Mouse (Mus musculus): Measurements from ENCODE around the gene Lyplal1. TPM values are rescaled to one million over a fixed set of nuclear protein-coding genes. Genes with fewer than 3 reads are reported as not detected.

Gene Lyplal1
- polyA plus RNA-seq, 1 experiment from 2014 or later, result 7.6 TPM

DNA sequence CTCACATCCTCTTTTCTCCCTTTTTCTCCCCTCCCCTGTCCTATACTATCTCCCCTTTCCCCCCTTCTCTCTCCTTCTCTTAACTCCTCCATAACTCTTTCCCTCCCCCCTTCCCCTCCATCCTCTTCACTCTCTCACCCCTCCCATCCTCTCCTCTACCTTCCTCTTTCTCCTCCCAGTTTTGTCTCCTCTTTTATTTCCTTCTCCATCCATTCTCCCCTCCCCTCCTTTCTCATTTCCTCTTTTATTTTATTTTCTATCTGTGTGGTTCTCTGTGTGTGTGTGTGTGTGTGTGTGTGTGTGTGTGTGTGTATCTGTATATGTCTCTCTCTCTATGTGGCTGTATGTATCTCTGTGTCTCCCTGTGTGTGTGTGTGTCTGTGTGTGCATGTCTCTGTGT is 6.6 kb upstream of the Lyplal1 start:
- Histone ChIP-seq H3K27me3 (no peaks in the 10 kb centered on the region), H3K36me3 (replicated peaks) (no peaks in the 10 kb centered on the region), H3K9me3 (replicated peaks) (no peaks in the 10 kb centered on the region), H3K4me2 (no peak overlapping the region), H3K27ac (replicated peaks) (no peak overlapping the region), H3K9ac (no peak overlapping the region), H3K4me1 (replicated peaks) (no peaks in the 10 kb centered on the region), H3K4me3 (replicated peaks) (no peak overlapping the region)
- no peak for ATAC-seq (ENCODE audit: insufficient read depth)

DNA sequence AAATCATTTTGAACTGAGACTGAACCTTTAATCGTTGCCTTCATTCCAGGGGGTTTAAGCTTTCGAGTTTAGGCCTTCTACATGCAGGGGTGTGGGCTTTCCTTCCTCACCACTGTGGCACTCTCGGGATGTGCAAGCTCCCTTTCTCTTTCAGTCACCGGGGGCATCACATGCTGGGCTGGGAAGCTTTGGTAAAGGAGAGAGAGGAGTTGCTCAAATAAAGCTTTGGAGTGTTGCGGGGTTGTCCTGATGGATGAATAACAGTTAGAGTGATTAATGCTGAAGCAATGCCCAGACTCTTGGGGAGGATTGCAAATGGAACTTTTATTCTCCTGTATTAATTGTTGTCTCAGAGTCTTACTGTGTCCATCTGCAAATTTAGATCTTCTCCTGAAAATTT is 2.7 kb upstream of the Lyplal1 start:
- no peak overlapping the region for H3K4me2 ChIP-seq
- no peak overlapping the region for H3K27ac ChIP-seq (replicated peaks)
- 52% methylated on average over 5 of the region's 5 CpGs for WGBS (ENCODE audit: insufficient replicate concordance)
- ATAC-seq (ENCODE audit: insufficient read depth), result no peak
- no peak overlapping the region for H3K4me3 ChIP-seq (replicated peaks)
- H3K27me3 ChIP-seq, result no peaks in the 10 kb centered on the region
- no peaks in the 10 kb centered on the region for H3K36me3 ChIP-seq (replicated peaks)
- no peak overlapping the region for H3K9ac ChIP-seq
- peaks cover 6% of the 10 kb centered on the region for H3K4me1 ChIP-seq (replicated peaks)
- no peaks in the 10 kb centered on the region for H3K9me3 ChIP-seq (replicated peaks)

DNA sequence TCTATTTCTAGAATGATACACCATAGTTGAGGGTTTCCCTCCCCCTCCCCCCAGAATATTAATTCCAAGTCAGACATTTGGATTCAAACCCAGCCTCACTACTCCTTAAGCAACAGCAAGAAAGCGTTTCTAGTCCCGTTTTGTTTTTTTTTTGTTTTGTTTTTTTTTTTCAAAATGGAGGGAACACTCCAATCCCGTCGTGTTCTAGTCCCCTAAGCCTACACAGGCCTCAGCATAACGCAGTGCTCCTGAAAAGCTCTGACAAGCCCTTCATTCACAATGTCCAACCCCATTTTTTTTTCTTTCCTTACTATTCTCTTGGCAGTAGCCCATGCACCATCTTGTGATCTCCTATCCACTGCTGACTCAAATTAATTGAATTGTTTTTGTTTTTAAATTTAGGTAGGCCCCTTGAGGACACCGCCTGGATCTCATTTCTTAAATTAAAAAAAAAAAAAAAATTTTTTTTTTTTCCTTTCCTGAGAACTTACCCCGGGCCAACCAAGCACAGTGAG is 967 bp downstream of the Lyplal1 start:
- WGBS (ENCODE audit: insufficient replicate concordance), result 60% methylated on average over 7 of the region's 7 CpGs
- ATAC-seq (ENCODE audit: insufficient read depth), result no peak
- H3K9ac ChIP-seq, result no peak overlapping the region
- no peak overlapping the region for H3K27ac ChIP-seq (replicated peaks)
- H3K4me2 ChIP-seq, result peak overlapping the region; percentile 75
- H3K4me1 ChIP-seq (replicated peaks), result peaks cover 6% of the 10 kb centered on the region
- H3K36me3 ChIP-seq (replicated peaks), result no peaks in the 10 kb centered on the region
- no peaks in the 10 kb centered on the region for H3K9me3 ChIP-seq (replicated peaks)
- H3K27me3 ChIP-seq, result no peaks in the 10 kb centered on the region
- 0 out of 2 replicates have a peak overlapping the region, but pooled peaks have one; percentile 69 for H3K4me3 ChIP-seq (replicated peaks)

DNA sequence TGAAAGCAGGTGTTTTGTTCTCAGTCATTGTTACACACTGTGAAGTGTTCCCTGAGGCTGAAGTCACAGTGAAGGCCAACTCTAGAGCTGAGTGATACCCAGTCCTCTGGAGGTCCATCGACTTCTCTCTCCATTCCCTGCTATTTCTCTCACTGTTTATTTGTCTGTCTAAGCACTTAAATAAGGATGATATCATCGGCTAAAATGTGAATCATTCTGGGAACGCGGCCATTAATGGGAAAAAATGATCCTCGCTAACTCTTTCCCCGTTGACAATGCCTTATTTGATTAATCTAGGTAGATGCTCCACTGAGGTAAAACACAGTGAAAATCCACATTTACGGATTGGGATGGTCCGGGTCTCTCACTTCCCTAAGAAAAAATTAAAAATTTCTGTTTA is 14.8 kb downstream of the Lyplal1 start:
- no peaks in the 10 kb centered on the region for H3K27me3 ChIP-seq
- WGBS (ENCODE audit: insufficient replicate concordance), result 75% methylated on average over 8 of the region's 8 CpGs
- H3K36me3 ChIP-seq (replicated peaks), result no peaks in the 10 kb centered on the region
- H3K4me2 ChIP-seq, result no peak overlapping the region
- H3K9me3 ChIP-seq (replicated peaks), result no peaks in the 10 kb centered on the region
- H3K4me1 ChIP-seq (replicated peaks), result no peaks in the 10 kb centered on the region
- no peak overlapping the region for H3K9ac ChIP-seq
- no peak overlapping the region for H3K27ac ChIP-seq (replicated peaks)
- no peak overlapping the region for H3K4me3 ChIP-seq (replicated peaks)
- ATAC-seq (ENCODE audit: insufficient read depth), result no peak

DNA sequence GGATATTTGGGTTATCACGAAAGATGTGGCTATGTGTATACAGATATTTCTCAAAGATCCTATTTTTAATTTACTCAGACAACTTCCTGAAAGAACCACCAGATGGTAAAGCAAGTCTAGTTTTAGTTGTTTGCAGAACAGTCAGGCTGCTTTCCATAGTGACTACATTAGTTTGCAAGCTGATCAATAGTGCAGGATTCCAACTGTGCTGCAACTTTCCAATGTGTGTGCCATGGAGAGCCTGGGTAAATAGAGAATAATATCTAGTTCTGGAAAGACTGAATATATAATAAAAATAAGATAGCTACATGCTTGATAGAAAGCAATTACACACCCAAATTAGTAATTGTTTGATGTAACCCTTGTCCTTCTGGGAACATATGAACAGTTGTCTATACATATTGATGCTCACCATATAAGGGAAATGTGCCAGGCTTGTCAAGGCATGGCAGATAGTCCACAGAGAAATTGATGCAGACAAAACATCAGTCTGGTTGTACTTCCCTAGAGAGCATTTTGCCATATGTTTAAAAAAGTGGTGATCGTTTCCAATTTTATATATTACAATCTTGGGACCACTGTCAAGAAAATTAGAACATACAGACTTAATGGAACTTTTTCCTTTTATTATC is 50.7 kb downstream of the Lyplal1 start:
- WGBS (ENCODE audit: insufficient replicate concordance), result 54% methylated on average over 2 of the region's 2 CpGs
- H3K9me3 ChIP-seq (replicated peaks), result no peaks in the 10 kb centered on the region
- no peak overlapping the region for H3K27ac ChIP-seq (replicated peaks)
- no peak overlapping the region for H3K4me2 ChIP-seq
- H3K4me3 ChIP-seq (replicated peaks), result no peak overlapping the region
- H3K4me1 ChIP-seq (replicated peaks), result no peaks in the 10 kb centered on the region
- H3K36me3 ChIP-seq (replicated peaks), result no peaks in the 10 kb centered on the region
- H3K9ac ChIP-seq, result no peak overlapping the region
- H3K27me3 ChIP-seq, result no peaks in the 10 kb centered on the region
- no peak for ATAC-seq (ENCODE audit: insufficient read depth)

DNA sequence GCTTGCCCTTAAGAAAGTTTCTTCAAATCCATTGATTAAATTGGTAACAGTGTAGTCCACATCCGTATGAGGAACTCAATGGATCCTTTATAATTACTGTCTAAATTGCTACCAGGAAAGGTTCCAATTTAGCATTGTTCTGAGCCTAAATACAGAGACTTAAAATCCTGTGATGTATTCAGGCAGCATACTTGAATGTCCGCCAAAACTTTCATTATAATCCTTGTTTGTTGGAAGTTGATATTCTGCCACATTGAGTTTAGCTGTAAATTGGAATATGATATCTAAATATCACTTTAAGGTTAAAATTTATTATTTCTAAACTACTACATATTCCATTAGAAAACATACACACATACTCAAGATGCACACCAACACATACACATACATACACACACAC is 57.1 kb downstream of the Lyplal1 start:
- H3K27me3 ChIP-seq, result no peaks in the 10 kb centered on the region
- H3K9me3 ChIP-seq (replicated peaks), result no peaks in the 10 kb centered on the region
- H3K9ac ChIP-seq, result no peak overlapping the region
- no peak overlapping the region for H3K4me3 ChIP-seq (replicated peaks)
- no peak overlapping the region for H3K27ac ChIP-seq (replicated peaks)
- no peaks in the 10 kb centered on the region for H3K36me3 ChIP-seq (replicated peaks)
- H3K4me1 ChIP-seq (replicated peaks), result no peaks in the 10 kb centered on the region
- no peak for ATAC-seq (ENCODE audit: insufficient read depth)
- 63% methylated on average over 2 of the region's 2 CpGs for WGBS (ENCODE audit: insufficient replicate concordance)
- H3K4me2 ChIP-seq, result no peak overlapping the region

- 69% methylated on average over 7 of the region's 7 CpGs for WGBS (ENCODE audit: insufficient replicate concordance)
- no peaks in the 10 kb centered on the region for H3K36me3 ChIP-seq (replicated peaks)
- no peak overlapping the region for H3K4me2 ChIP-seq
- H3K9ac ChIP-seq, result no peak overlapping the region
- no peaks in the 10 kb centered on the region for H3K4me1 ChIP-seq (replicated peaks)
- no peak overlapping the region for H3K4me3 ChIP-seq (replicated peaks)
- no peaks in the 10 kb centered on the region for H3K27me3 ChIP-seq
- no peak overlapping the region for H3K27ac ChIP-seq (replicated peaks)
- no peaks in the 10 kb centered on the region for H3K9me3 ChIP-seq (replicated peaks)
- no peak for ATAC-seq (ENCODE audit: insufficient read depth)
Observed at GRCm38 (mm10) chr1:186054227-186054626, 62.9 kb downstream of the Lyplal1 start.

DNA sequence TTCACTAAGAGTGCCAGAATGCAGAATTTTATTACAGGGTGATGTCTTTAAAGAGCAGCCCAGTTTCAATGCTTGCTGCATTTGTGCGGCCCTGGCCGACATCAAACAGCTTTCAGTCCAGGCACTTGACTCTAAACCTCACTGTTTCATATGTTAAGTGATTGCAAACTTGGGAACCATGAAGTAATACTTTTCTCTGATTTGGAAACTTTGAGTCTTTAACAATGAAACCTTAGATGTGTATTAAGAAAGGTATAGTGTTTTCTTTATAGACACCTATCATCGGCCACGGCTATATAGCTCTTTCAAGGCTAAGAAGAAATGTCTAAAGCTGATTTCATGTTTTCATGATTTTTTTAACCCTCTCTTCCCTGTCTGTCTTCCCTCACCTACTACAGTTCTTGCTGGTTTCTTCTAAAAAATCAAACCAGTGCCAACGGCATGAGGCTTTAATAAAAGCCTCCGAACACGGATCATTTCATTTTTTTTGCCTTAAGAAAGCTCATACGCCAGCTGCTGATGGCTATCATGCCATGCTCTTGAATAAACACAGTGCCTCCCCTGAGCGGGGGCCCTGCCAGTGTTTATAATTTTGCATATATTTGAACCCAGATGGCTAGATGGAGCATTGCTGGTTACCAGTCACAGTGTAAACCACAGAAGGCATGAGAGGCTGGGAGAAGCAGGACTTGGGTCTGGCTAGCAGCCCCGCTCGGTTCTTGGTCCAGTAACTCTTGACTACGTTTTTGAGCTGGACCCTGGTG is 63.6 kb downstream of the Lyplal1 start:
- H3K4me3 ChIP-seq (replicated peaks), result no peak overlapping the region
- no peak for ATAC-seq (ENCODE audit: insufficient read depth)
- no peaks in the 10 kb centered on the region for H3K4me1 ChIP-seq (replicated peaks)
- no peaks in the 10 kb centered on the region for H3K27me3 ChIP-seq
- no peaks in the 10 kb centered on the region for H3K36me3 ChIP-seq (replicated peaks)
- no peak overlapping the region for H3K4me2 ChIP-seq
- WGBS (ENCODE audit: insufficient replicate concordance), result 69% methylated on average over 12 of the region's 12 CpGs
- no peaks in the 10 kb centered on the region for H3K9me3 ChIP-seq (replicated peaks)
- no peak overlapping the region for H3K9ac ChIP-seq
- H3K27ac ChIP-seq (replicated peaks), result no peak overlapping the region

DNA sequence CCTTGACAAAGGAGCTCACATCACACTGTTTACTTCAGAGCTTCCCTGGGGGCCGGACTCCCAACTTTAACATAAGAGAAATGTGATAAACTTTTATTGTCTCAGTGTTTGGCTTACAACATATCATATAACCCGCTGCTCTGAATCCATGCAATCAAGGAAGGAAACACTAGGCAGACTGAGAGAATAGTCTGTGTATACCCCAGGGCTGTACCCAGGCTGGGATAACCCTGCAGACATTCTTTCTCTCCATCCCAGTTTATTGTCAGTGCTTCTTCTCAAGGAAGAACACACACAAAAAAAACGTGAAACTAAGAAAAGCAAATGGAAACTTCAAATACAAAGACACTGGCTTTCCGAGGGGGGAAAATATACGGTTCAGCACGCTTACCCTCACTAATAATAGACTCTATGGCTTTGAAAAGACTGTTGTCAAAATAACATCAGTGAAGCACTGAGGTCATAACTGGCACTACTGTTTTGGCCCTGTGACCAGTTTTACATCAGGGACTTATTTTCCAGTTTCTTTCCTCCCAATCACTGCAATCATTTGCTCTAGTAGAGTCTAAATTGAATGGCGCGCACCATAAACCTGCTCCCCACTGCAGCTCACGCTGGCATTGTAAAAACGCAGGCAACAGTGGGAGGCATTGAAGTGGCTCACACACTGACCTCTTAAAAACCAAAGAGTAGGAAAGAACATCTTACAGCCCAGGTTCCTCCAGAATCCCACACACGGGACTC is 73.2 kb downstream of the Lyplal1 start:
- H3K9me3 ChIP-seq (replicated peaks), result no peaks in the 10 kb centered on the region
- no peak for ATAC-seq (ENCODE audit: insufficient read depth)
- 65% methylated on average over 11 of the region's 11 CpGs for WGBS (ENCODE audit: insufficient replicate concordance)
- H3K36me3 ChIP-seq (replicated peaks), result no peaks in the 10 kb centered on the region
- H3K4me1 ChIP-seq (replicated peaks), result no peaks in the 10 kb centered on the region
- H3K27me3 ChIP-seq, result no peaks in the 10 kb centered on the region
- no peak overlapping the region for H3K9ac ChIP-seq
- H3K4me3 ChIP-seq (replicated peaks), result no peak overlapping the region
- no peak overlapping the region for H3K27ac ChIP-seq (replicated peaks)
- H3K4me2 ChIP-seq, result no peak overlapping the region

DNA sequence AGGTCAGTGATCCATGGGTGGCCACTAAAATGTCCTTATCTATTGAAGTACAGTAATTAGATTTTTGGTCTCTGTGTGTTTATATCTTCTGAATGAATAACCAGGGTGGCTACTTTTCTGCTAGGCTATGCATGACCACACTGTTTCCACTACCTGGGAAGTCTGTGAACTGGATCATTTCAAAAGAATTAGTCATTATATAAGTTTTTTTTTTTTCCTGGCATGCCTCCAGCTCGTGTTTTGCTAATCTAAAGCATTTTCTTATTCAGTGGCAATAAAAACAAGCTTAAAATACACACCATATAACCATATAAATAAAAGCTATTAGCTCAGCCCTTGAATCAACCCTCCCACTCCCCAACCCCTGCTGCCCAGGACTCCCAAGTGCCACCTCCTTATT is 75.3 kb downstream of the Lyplal1 start:
- no peak for ATAC-seq (ENCODE audit: insufficient read depth)
- 24% methylated on average over 1 of the region's 1 CpGs for WGBS (ENCODE audit: insufficient replicate concordance)
- no peaks in the 10 kb centered on the region for H3K9me3 ChIP-seq (replicated peaks)

More for the DNA sequence above, 75.3 kb downstream of the Lyplal1 start:
- Histone ChIP-seq H3K4me2 (no peak overlapping the region), H3K4me1 (replicated peaks) (no peaks in the 10 kb centered on the region), H3K36me3 (replicated peaks) (no peaks in the 10 kb centered on the region), H3K27ac (replicated peaks) (no peak overlapping the region), H3K9ac (no peak overlapping the region), H3K4me3 (replicated peaks) (no peak overlapping the region), H3K27me3 (no peaks in the 10 kb centered on the region)

Data from liver, embryonic 15.5 days (tissue).